Mouse (Mus musculus) CH12.LX (cell line): ENCODE measurements around the gene Lmod3.

ENCODE experiments used
- CTCF ChIP-seq, 2 experiments: IDR thresholded peaks in 1 of 2; conservative IDR thresholded peaks in 1 of 2; 2 replicates each; pipeline ENCODE4 v1.5.1; 2011 to 2012; ENCODE audit warnings: low read depth in 2 of 2, low read length in 2 of 2, improper control_type of control experiment in 1 of 2, inconsistent platforms in 1 of 2, mild to moderate bottlenecking in 1 of 2, moderate library complexity in 1 of 2
- POLR2A ChIP-seq: IDR thresholded peaks from 2 replicates; pipeline ENCODE4 v1.6.1; 2011; ENCODE audit warnings: low read depth, mild to moderate bottlenecking, improper control_type of control experiment, low read length

- no peak for TF ChIP-seq POLR2A
- TF ChIP-seq CTCF (conservative IDR thresholded peaks at IDR 0.05 in 1 of 2, IDR thresholded peaks at IDR 0.05 in 1 of 2; ENCODE audit: low read depth in 2 of 2, low read length in 2 of 2), result no peak
Measured at GRCm38 (mm10) chr6:97208406-97208805, 44.2 kb downstream of the Lmod3 start.
